Mouse (Mus musculus): Measurements from ENCODE around the gene Hist2h4.

DNA sequence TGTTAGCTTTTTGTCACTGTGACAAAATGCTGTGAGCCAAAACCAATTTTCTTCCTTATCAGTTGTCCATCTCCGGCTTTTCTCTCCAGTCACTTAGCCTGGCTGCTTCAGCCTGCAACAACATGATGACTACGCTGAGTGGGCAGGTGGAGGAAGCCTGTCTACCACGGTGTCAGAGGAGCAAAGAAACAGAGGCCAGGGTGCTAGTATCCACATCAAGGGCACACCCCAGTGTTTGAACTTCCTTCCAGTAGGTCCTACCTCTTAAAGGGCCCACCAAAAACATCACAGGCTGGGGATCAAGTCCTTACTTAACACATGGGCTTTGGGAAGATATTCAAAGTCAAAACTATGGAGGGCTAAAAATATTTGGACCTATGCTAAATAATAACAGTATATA lies 46.3 kb upstream of the Hist2h4 start:
- TF ChIP-seq CTCF (IDR thresholded peaks at IDR 0.05; ENCODE audit: borderline replicate concordance, control insufficient read depth, extremely low read depth, insufficient read depth, low read length, poor library complexity) (no peak), POLR2A (IDR thresholded peaks at IDR 0.05; ENCODE audit: control insufficient read depth, extremely low read depth, insufficient read depth, low read length, poor library complexity) (no peak)

Measured in thymus, adult 2 months (tissue).